Mouse (Mus musculus) urinary bladder, postnatal 4 days (tissue): ENCODE data around the gene Gm28710.

Experiments used
- DNase-seq, 2 experiments: peaks; one replicate each; pipeline ENCODE4 v3.0.0; 2021 to 2022; ENCODE audit warnings: low spot score in 2 of 2

Gm28710 gene

GRCm38 (mm10) chr5:16791243-16791860 is at the start of gene Gm28710:
Gm28710 (plus strand) TSS chr5:16791810.
- no peak for DNase-seq

GRCm38 (mm10) chr5:16777176-16777575 is 14.4 kb upstream of the Gm28710 start:
- no peak for DNase-seq

GRCm38 (mm10) chr5:16778610-16779172 is 12.9 kb upstream of the Gm28710 start:
- no peak for DNase-seq

GRCm38 (mm10) chr5:16785627-16786026 is 6.0 kb upstream of the Gm28710 start:
- DNase-seq = no peak

- no peak for DNase-seq
Observed at GRCm38 (mm10) chr5:16794972-16795371, 3.4 kb downstream of the Gm28710 start.

- DNase-seq = no peak
Observed at GRCm38 (mm10) chr5:16802726-16803125, 11.1 kb downstream of the Gm28710 start.

- no peak for DNase-seq
Observed at GRCm38 (mm10) chr5:16838991-16839390, 47.4 kb downstream of the Gm28710 start.

GRCm38 (mm10) chr5:16869309-16869915 is 77.8 kb downstream of the Gm28710 start:
- DNase-seq = no peak

- no peak for DNase-seq
Observed at GRCm38 (mm10) chr5:16894161-16894560, 102.6 kb downstream of the Gm28710 start.

GRCm38 (mm10) chr5:16919791-16920190 is 128.2 kb downstream of the Gm28710 start:
- peak in 1 of 2 experiments; percentile 57 for DNase-seq

- DNase-seq = no peak
Observed at GRCm38 (mm10) chr5:16922473-16922872, 130.9 kb downstream of the Gm28710 start.
